Mouse (Mus musculus) liver, embryonic 12.5 days (tissue): Measurements from ENCODE around the gene Mxra8. TPM values are rescaled to one million over a fixed set of nuclear protein-coding genes. Genes with fewer than 3 reads are reported as not detected.

Experiments used
- ATAC-seq: fragments of 200-750 bp; cut with Nextera tagmentation; 2 replicates; pipeline ENCODE4 v1.8.0; 2017; ENCODE audit warnings: moderate number of reproducible peaks, mild to moderate bottlenecking, moderate library complexity
- H3K27ac ChIP-seq: fragments of 300-500 bp; sonication (generic); 2 replicates; pipeline ENCODE4 v1.5.1; 2016; ENCODE audit warnings: mild to moderate bottlenecking
- H3K27me3 ChIP-seq: fragments of 300-500 bp; sonication (generic); replicated peaks from 2 replicates; pipeline ENCODE4 v1.6.1; 2016; ENCODE audit warnings: mild to moderate bottlenecking, moderate library complexity
- H3K36me3 ChIP-seq: fragments of 300-500 bp; sonication (generic); 2 replicates; pipeline ENCODE4 v1.6.1; 2016; ENCODE audit warnings: mild to moderate bottlenecking, moderate library complexity
- H3K4me1 ChIP-seq: fragments of 300-500 bp; sonication (generic); 2 replicates; pipeline ENCODE4 v1.6.1; 2016
- H3K4me2 ChIP-seq: fragments of 300-500 bp; sonication (generic); 2 replicates; pipeline ENCODE4 v1.6.1; 2016; ENCODE audit warnings: mild to moderate bottlenecking, moderate library complexity
- H3K4me3 ChIP-seq: fragments of 300-500 bp; sonication (generic); 2 replicates; pipeline ENCODE4 v1.5.1; 2016; ENCODE audit warnings: mild to moderate bottlenecking, moderate library complexity
- H3K9ac ChIP-seq: fragments of 300-500 bp; sonication (generic); 2 replicates; pipeline ENCODE4 v1.6.1; 2016; ENCODE audit warnings: mild to moderate bottlenecking, moderate library complexity
- H3K9me3 ChIP-seq: fragments of 300-500 bp; sonication (generic); replicated peaks from 2 replicates; pipeline ENCODE4 v1.6.1; 2016; ENCODE audit warnings: mild to moderate bottlenecking, moderate library complexity
- WGBS: fragments of 180-500 bp; shearing (Covaris S2); methylation state at CpG from one replicate; pipeline ENCODE4 v1.1.7; 2016; ENCODE audit not compliant: insufficient replicate concordance; 5-methylcytosine and 5-hydroxymethylcytosine counted together
- polyA plus RNA-seq: library from polyadenylated mRNA; unstranded; fragments of >200 nt; fragmentation: Nextera tagmentation; extraction: Ambion mirVana; gene quantifications from 2 replicates; pipeline ENCODE4 v1.2.1, GENCODE M21; 2016

The Mxra8 gene
- polyA plus RNA-seq, 1 experiment from 2014 or later = 9.2 TPM

DNA sequence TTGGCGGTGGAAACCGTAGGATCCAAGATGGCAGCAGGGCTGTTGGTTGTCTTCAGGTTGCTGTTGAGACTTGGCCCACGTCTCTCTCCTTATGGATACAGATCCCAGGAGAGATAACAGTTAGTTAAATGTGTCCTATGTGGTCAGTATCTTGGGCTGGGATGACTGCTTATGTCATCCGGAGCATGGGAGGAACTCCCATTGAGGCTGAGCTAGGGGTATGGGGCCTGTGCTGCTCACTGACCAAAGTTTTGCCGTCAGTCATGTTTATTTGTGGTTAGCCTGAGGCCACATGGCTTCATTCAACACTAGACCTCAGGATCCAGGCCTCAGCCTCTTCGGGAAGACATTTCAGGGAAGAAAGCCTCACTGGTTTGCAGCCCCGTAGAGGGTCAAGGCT lies 31.9 kb downstream of the Mxra8 start:
- H3K27me3 ChIP-seq = no peaks in the 10 kb centered on the region
- H3K4me1 ChIP-seq = peaks cover 36% of the 10 kb centered on the region
- peaks cover 53% of the 10 kb centered on the region for H3K36me3 ChIP-seq
- no peak for ATAC-seq
- no peak overlapping the region for H3K4me3 ChIP-seq
- H3K9me3 ChIP-seq = no peaks in the 10 kb centered on the region
- H3K4me2 ChIP-seq = 0 out of 2 replicates have a peak overlapping the region, but pooled peaks have one; percentile 5
- WGBS = 77% methylated on average over 7 of the region's 7 CpGs
- H3K27ac ChIP-seq = no peak overlapping the region
- H3K9ac ChIP-seq = no peak overlapping the region

- Histone ChIP-seq H3K27ac (0 out of 2 replicates have a peak overlapping the region, but pooled peaks have one; percentile 17), H3K27me3 (no peaks in the 10 kb centered on the region), H3K4me2 (no peak overlapping the region), H3K9ac (no peak overlapping the region), H3K4me3 (no peak overlapping the region), H3K4me1 (no peaks in the 10 kb centered on the region), H3K36me3 (peaks cover 66% of the 10 kb centered on the region), H3K9me3 (no peaks in the 10 kb centered on the region)
- no peak for ATAC-seq
- WGBS = 53% methylated on average over 3 of the region's 3 CpGs
These were observed 44.1 kb downstream of the Mxra8 start for GRCm38 (mm10) chr4:155883587-155883986.

DNA sequence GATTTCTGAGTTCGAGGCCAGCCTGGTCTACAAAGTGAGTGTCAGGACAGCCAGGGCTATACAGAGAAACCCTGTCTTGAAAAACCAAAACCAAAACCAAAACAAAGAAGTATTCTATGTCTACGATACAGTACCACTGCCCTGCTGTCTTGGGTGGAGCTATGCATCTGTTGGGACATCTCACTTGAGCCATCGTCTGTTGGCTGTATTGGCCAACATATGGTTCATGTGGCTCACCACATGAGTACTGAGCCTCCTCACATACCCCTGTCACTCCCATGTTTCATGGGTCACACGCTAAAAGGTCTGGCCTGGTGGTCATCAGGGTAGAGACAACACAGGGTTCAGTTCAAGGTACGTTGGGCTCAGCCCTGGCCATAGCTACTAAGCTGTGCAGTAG lies 46.9 kb downstream of the Mxra8 start:
- ATAC-seq = no peak
- Histone ChIP-seq H3K9me3 (no peaks in the 10 kb centered on the region), H3K4me2 (no peak overlapping the region), H3K27ac (no peak overlapping the region), H3K36me3 (peaks cover 73% of the 10 kb centered on the region), H3K27me3 (no peaks in the 10 kb centered on the region), H3K4me1 (peaks cover 16% of the 10 kb centered on the region), H3K9ac (no peak overlapping the region), H3K4me3 (no peak overlapping the region)
- 81% methylated on average over 5 of the region's 5 CpGs for WGBS

DNA sequence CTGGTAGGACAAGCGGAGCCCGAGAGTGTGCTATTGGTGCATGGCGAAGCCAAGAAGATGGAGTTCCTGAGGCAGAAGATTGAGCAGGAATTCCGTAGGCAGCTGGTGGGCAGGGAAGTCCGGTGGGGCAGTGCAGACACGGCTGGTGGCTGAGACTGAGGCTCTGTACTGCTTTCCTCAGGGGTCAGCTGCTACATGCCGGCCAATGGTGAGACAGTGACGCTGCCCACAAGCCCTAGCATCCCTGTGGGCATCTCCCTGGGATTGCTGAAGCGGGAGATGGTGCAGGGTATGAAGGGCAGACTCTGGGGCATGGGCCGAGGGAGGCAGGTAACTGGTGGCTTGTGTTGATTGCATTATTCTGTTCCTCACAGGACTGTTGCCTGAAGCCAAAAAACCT lies 48.2 kb downstream of the Mxra8 start:
- ATAC-seq = no peak
- H3K27me3 ChIP-seq = no peaks in the 10 kb centered on the region
- 87% methylated on average over 10 of the region's 10 CpGs for WGBS
- no peak overlapping the region for H3K4me3 ChIP-seq
- peaks cover 67% of the 10 kb centered on the region for H3K36me3 ChIP-seq
- H3K27ac ChIP-seq = no peak overlapping the region
- H3K9ac ChIP-seq = no peak overlapping the region
- no peak overlapping the region for H3K4me2 ChIP-seq
- H3K9me3 ChIP-seq = no peaks in the 10 kb centered on the region
- H3K4me1 ChIP-seq = peaks cover 20% of the 10 kb centered on the region

DNA sequence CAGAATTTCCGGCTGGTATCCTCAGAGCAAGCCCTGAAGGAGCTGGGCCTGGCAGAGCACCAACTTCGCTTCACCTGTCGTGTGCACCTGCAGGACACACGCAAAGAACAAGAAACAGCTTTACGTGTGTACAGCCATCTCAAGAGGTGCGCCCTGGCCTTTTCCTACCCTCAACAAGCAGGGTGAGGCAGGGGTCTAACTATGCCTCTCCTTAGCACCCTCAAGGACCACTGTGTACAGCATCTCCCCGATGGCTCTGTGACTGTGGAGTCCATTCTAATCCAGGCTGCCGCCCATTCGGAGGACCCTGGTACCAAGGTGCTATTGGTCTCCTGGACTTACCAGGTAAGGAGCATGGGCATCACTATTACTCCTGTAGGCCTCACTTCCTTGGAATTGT lies 48.7 kb downstream of the Mxra8 start:
- no peak overlapping the region for H3K4me3 ChIP-seq
- ATAC-seq = no peak
- no peak overlapping the region for H3K4me2 ChIP-seq
- H3K9me3 ChIP-seq = no peaks in the 10 kb centered on the region
- H3K27ac ChIP-seq = no peak overlapping the region
- H3K27me3 ChIP-seq = no peaks in the 10 kb centered on the region
- H3K9ac ChIP-seq = no peak overlapping the region
- peaks cover 25% of the 10 kb centered on the region for H3K4me1 ChIP-seq
- peaks cover 67% of the 10 kb centered on the region for H3K36me3 ChIP-seq
- 85% methylated on average over 9 of the region's 9 CpGs for WGBS

DNA sequence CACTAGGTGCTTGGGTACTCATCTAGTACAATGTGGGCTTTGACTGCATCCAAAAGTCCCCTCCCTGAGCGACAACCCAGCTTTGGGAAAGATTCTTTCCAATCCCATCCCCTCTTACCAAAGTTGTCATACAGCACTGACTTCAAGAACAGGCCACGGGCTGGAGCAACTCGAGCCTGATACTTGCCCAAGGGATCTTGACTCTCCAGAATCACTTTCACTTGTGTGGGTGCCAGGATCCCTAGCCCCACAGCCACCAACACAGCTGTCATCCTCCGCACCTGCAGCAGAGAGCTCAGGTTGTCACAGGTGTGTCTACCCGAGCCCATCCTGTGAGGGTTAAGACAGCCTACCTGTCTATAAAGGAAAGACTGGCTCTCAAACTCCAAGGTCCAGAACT lies 49.8 kb downstream of the Mxra8 start:
- Histone ChIP-seq H3K27ac (no peak overlapping the region), H3K4me3 (no peak overlapping the region), H3K36me3 (peaks cover 58% of the 10 kb centered on the region), H3K4me2 (no peak overlapping the region), H3K9ac (no peak overlapping the region), H3K27me3 (no peaks in the 10 kb centered on the region), H3K9me3 (no peaks in the 10 kb centered on the region), H3K4me1 (peaks cover 36% of the 10 kb centered on the region)
- no peak for ATAC-seq
- WGBS = 68% methylated on average over 5 of the region's 5 CpGs

GRCm38 (mm10) chr4:155891011-155891471 lies 51.6 kb downstream of the Mxra8 start:
- Histone ChIP-seq H3K27ac (peak overlapping the region; percentile 92; the same call in 1 of the 2 replicates), H3K27me3 (no peaks in the 10 kb centered on the region), H3K4me3 (peak overlapping the region; percentile 79), H3K4me1 (peaks cover 49% of the 10 kb centered on the region), H3K4me2 (peak overlapping the region; percentile 100), H3K9ac (peak overlapping the region; percentile 85), H3K36me3 (peaks cover 51% of the 10 kb centered on the region), H3K9me3 (no peaks in the 10 kb centered on the region)
- WGBS = 0% methylated on average over 34 of the region's 34 CpGs
- ATAC-seq = no peak

DNA sequence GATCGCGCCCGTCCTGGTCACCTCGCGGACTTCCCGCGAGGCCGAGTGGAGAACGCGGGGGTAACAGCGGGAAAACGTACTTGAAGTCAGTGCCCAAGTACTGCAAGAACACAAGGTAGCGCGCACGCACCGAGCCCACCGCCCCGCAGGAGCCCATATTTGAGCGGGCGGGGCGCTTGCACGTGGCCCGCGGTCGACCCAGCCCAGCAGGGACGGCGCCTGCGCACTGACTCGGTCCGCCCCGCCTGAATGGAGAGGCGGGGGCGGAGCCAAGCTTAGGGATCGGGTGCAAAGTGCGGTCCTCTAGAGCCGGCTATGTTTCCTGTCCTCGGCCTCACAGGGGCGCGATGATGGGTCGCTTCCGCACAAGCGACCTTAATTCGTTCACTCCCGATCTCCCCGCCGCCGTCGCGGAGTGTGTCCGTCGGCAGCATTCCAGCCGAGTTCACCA lies 52.1 kb downstream of the Mxra8 start, which contains the start of the genes Pusl1 and Acap3:
Pusl1 (minus strand) TSS at position 231 of the 451 bp plus-strand sequence.
Acap3 (plus strand) TSS at position 272 of the 451 bp plus-strand sequence.
- Histone ChIP-seq H3K36me3 (peaks cover 51% of the 10 kb centered on the region), H3K4me1 (peaks cover 49% of the 10 kb centered on the region), H3K27ac (peak within 1 kb of the TSS; percentile 92), H3K9me3 (no peaks in the 10 kb centered on the region), H3K4me2 (peak within 1 kb of the TSS; percentile 100), H3K9ac (peak within 1 kb of the TSS; percentile 85), H3K27me3 (no peaks in the 10 kb centered on the region), H3K4me3 (peak within 1 kb of the TSS; percentile 79)
- WGBS = under 1% methylated on average over 52 of the region's 52 CpGs
- peak; percentile 84 for ATAC-seq

DNA sequence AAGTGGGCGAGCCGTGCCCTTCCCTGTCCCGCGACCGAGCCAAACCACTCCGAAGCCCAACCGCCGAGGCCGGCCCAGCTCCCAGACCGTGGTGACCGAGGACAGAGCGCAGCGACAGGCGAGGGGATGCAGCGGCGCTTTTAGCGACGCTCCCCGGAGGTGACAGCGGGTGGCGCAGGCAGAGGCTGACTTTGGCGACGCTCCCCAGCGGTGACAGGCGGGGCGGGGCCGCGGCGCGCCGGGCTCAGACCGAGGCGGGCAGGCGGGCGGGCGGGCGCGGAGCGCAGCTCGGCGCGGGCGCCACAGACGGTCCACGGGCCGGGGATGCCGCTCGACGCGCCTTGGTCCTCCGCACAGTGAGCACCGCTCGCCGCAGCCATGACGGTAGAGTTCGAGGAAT lies 52.5 kb downstream of the Mxra8 start:
- Histone ChIP-seq H3K36me3 (peaks cover 51% of the 10 kb centered on the region), H3K27me3 (no peaks in the 10 kb centered on the region), H3K9ac (peak overlapping the region; percentile 85), H3K4me3 (peak overlapping the region; percentile 79), H3K9me3 (no peaks in the 10 kb centered on the region), H3K27ac (peak overlapping the region; percentile 92), H3K4me1 (peaks cover 49% of the 10 kb centered on the region), H3K4me2 (peak overlapping the region; percentile 100)
- under 1% methylated on average over 46 of the region's 56 CpGs for WGBS
- peak; percentile 89 for ATAC-seq

- WGBS = 4% methylated on average over 37 of the region's 37 CpGs
- Histone ChIP-seq H3K27me3 (no peaks in the 10 kb centered on the region), H3K4me2 (peak overlapping the region; percentile 100), H3K9me3 (no peaks in the 10 kb centered on the region), H3K4me3 (peak overlapping the region; percentile 79), H3K36me3 (peaks cover 49% of the 10 kb centered on the region), H3K9ac (peak overlapping the region; percentile 85), H3K27ac (peak overlapping the region; percentile 92), H3K4me1 (peaks cover 49% of the 10 kb centered on the region)
- ATAC-seq = peak; percentile 36
These were observed 53.1 kb downstream of the Mxra8 start for GRCm38 (mm10) chr4:155892438-155893211.

GRCm38 (mm10) chr4:155893212-155893690 lies 53.8 kb downstream of the Mxra8 start:
- H3K4me1 ChIP-seq = peaks cover 49% of the 10 kb centered on the region
- no peaks in the 10 kb centered on the region for H3K9me3 ChIP-seq
- H3K9ac ChIP-seq = peak overlapping the region; percentile 85
- H3K4me3 ChIP-seq = peak overlapping the region; percentile 79
- 65% methylated on average over 8 of the region's 8 CpGs for WGBS
- H3K27ac ChIP-seq = peak overlapping the region; percentile 92
- no peak for ATAC-seq
- H3K4me2 ChIP-seq = peak overlapping the region; percentile 100
- H3K27me3 ChIP-seq = no peaks in the 10 kb centered on the region
- H3K36me3 ChIP-seq = peaks cover 47% of the 10 kb centered on the region
